Mouse (Mus musculus) intestine, embryonic 16.5 days (tissue): ENCODE measurements around the gene Gm5141. TPM values are rescaled to one million over a fixed set of nuclear protein-coding genes. Genes with fewer than 3 reads are reported as not detected.
A peak's percentile ranks its signal among the peaks of the same experiment; 100 is the strongest.

Experiments used
- ATAC-seq: fragments of 200-750 bp; cut with Nextera tagmentation; 2 replicates; pipeline ENCODE4 v1.8.0; 2017; ENCODE audit warnings: moderate TSS enrichment, moderate library complexity
- H3K27ac ChIP-seq: fragments of 300-500 bp; sonication (generic); 2 replicates; pipeline ENCODE4 v1.5.1; 2014; ENCODE audit warnings: mild to moderate bottlenecking, low read length
- H3K27me3 ChIP-seq: fragments of 300-500 bp; sonication (generic); replicated peaks from 2 replicates; pipeline ENCODE4 v1.6.1; 2014; ENCODE audit warnings: low read length, control low read depth, mixed read lengths; ENCODE audit not compliant: control insufficient read depth, insufficient read depth
- H3K36me3 ChIP-seq: fragments of 300-500 bp; sonication (generic); 2 replicates; pipeline ENCODE4 v1.6.1; 2014; ENCODE audit warnings: low read length, control low read depth; ENCODE audit not compliant: control insufficient read depth, insufficient read depth
- H3K4me1 ChIP-seq: fragments of 300-500 bp; sonication (generic); 2 replicates; pipeline ENCODE4 v1.6.1; 2014; ENCODE audit warnings: low read length, control low read depth, mixed read lengths; ENCODE audit not compliant: control insufficient read depth, insufficient read depth
- H3K4me2 ChIP-seq: fragments of 300-500 bp; sonication (generic); 2 replicates; pipeline ENCODE4 v1.6.1; 2014; ENCODE audit warnings: low read depth, low read length, control low read depth
- H3K4me3 ChIP-seq: fragments of 300-500 bp; sonication (generic); 2 replicates; pipeline ENCODE4 v1.5.1; 2014; ENCODE audit warnings: mild to moderate bottlenecking, low read length
- H3K9ac ChIP-seq: fragments of 300-500 bp; sonication (generic); 2 replicates; pipeline ENCODE4 v1.6.1; 2014; ENCODE audit warnings: low read depth, low read length
- H3K9me3 ChIP-seq: fragments of 300-500 bp; sonication (generic); 2 replicates; pipeline ENCODE4 v1.6.1; 2016; ENCODE audit warnings: low read length, control low read depth; ENCODE audit not compliant: control insufficient read depth
- WGBS: fragments of 180-500 bp; shearing (Covaris S2); extraction: QIAGEN DNeasy Blood & Tissue Kit; methylation state at CpG from one replicate; pipeline ENCODE4 v1.1.7; 2014; 5-methylcytosine and 5-hydroxymethylcytosine counted together
- microRNA counts: library from miRNA; unstranded; fragments of <30 nt; microRNA quantifications from one replicate; lab custom pipeline; 2016
- microRNA-seq: library from miRNA; unstranded; fragments of <30 nt; microRNA quantifications from one replicate; pipeline ENCODE4, GENCODE M21; 2016
- polyA plus RNA-seq: library from polyadenylated mRNA; unstranded; fragments of >200 nt; fragmentation: Nextera tagmentation; extraction: Ambion mirVana; gene quantifications from 2 replicates; pipeline ENCODE4 v1.2.1, GENCODE M21; 2015

The Gm5141 gene
- polyA plus RNA-seq, 1 experiment from 2014 or later, result 5.4 TPM

DNA sequence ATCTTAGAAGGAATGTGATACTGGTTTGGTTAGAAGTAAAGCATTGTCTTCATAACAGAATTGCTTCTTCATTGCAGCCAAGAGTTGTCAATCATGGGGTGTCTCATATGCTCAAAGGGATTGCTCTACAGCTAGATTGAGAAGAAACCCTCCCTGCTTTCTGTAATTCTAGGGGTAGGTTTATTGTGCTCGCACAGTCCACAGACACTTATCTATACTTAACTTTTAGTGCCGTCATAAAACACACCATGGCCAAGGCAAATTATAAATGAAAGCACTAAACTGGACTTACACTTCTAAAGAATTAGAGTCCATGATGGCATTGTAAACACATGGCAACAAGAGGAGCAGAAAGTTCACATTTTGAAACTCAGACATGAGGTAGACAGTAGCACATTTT is 52.3 kb downstream of the Gm5141 start:
- WGBS, result 59% methylated on average over 2 of the region's 2 CpGs
- Histone ChIP-seq H3K27me3 (no peaks in the 10 kb centered on the region), H3K4me3 (no peak overlapping the region), H3K36me3 (no peaks in the 10 kb centered on the region), H3K4me1 (no peaks in the 10 kb centered on the region), H3K4me2 (no peak overlapping the region), H3K9ac (no peak overlapping the region), H3K27ac (no peak overlapping the region), H3K9me3 (no peaks in the 10 kb centered on the region)
- ATAC-seq, result peak; percentile 91

MicroRNA genes within 50 kb of the gene (microRNA counts, 519-probe panel; counts per million panel counts)
- microRNA mmu-miR-713 (lab: Ali Mortazavi, UCI), result 35.7 counts per million

Small RNAs within 50 kb of the gene (microRNA-seq; reads per million reads assigned to microRNA genes)
- gene Gm24588 (not detected), gene Mir713 (not detected)

Other genes starting within 250 kb of the Gm5141 start
- gene Zfp935, start 227.3 kb downstream of the Gm5141 start, polyA plus RNA-seq, result 0.39 TPM in 1 of 2 replicates, not detected in the other
- gene Zfp934, start 214.6 kb downstream of the Gm5141 start, polyA plus RNA-seq, result 12.7 and 13.0 TPM in 2 replicates
- gene 6720489N17Rik, start 161.6 kb downstream of the Gm5141 start, polyA plus RNA-seq, result 5.4 and 9.3 TPM in 2 replicates
- 16.1 and 18.1 TPM in 2 replicates for gene Platr25, start 25.1 kb downstream of the Gm5141 start, polyA plus RNA-seq
- gene Fbp2, start 72.6 kb upstream of the Gm5141 start, polyA plus RNA-seq, result 406 and 487 TPM in 2 replicates
- gene Fbp1, start 102.5 kb upstream of the Gm5141 start, polyA plus RNA-seq, result 6.3 and 12.4 TPM in 2 replicates
- 92.8 and 98.7 TPM in 2 replicates for gene 2010111I01Rik, start 179.1 kb upstream of the Gm5141 start, polyA plus RNA-seq